Mouse (Mus musculus): ENCODE measurements around the gene Arfgef2. TPM values are rescaled to one million over a fixed set of nuclear protein-coding genes. Genes with fewer than 3 reads are reported as not detected.

Gene Arfgef2
- total and polyA plus RNA-seq, 3 experiments: 9.2 to 18.7 (median 11.2) TPM

DNA sequence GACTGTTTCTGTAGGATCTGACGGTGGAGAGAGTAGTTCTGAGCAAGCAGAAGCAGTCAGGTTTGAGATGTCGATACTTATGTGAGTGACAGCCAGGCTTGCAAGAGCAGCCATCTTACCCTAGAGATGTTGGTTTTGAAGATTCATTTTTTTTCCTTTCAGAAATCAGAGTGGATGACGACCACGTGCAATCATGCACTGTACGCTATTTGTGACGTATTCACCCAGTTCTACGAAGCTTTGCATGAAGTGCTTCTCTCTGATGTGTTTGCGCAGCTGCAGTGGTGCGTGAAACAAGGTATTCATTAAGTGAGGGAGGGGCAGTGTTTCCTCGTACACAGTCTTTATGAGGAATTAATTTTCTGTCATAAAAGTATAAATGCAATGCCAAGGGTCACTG is 70.9 kb downstream of the Arfgef2 start:
- H3K9me3 ChIP-seq (replicated peaks; ENCODE audit: low read length): no peaks in the 10 kb centered on the region
- H3K4me3 ChIP-seq (replicated peaks in 1 of 3; ENCODE audit: low read depth in 2 of 3, low read length in 2 of 3, poor library complexity in 1 of 3): no peak overlapping the region
- no peaks in the 10 kb centered on the region for H3K79me2 ChIP-seq (replicated peaks; ENCODE audit: control insufficient read depth, extremely low read depth, insufficient read depth, poor library complexity, severe bottlenecking)
- DNase-seq (ENCODE audit: extremely low read depth): peak; percentile 14
- H3K36me3 ChIP-seq (replicated peaks in 1 of 2; ENCODE audit: control insufficient read depth in 1 of 2, insufficient read depth in 1 of 2, low read length in 1 of 2): peaks cover 34 to 62% of the 10 kb centered on the region in 2 experiments
- no peak for TF ChIP-seq PAX5 (IDR thresholded peaks at IDR 0.05; ENCODE audit: low read length)
- no peak for TF ChIP-seq TCF12 (IDR thresholded peaks at IDR 0.05; ENCODE audit: low read depth, low read length)
- no peak for TF ChIP-seq E2F4 (IDR thresholded peaks at IDR 0.05; ENCODE audit: insufficient replicate concordance, low read depth, low read length)
- TF ChIP-seq ZNF384 (IDR thresholded peaks at IDR 0.05; ENCODE audit: low read depth, low read length): no peak
- TF ChIP-seq MYC (IDR thresholded peaks at IDR 0.05; ENCODE audit: low read depth, low read length): 0 out of 2 replicates have a peak, but pooled peaks have one; percentile 17
- no peak for TF ChIP-seq JUND (conservative IDR thresholded peaks at IDR 0.05; ENCODE audit: low read depth, low read length)
- no peak for TF ChIP-seq CHD1 (IDR thresholded peaks at IDR 0.05; ENCODE audit: low read depth, low read length)
- peaks cover 4 to 39% of the 10 kb centered on the region in 2 experiments for H3K4me1 ChIP-seq (ENCODE audit: control insufficient read depth in 1 of 2, insufficient read depth in 2 of 2)
- H3K27ac ChIP-seq (ENCODE audit: insufficient read depth, low read depth): no peak overlapping the region
- no peak overlapping the region for H3K4me2 ChIP-seq (ENCODE audit: insufficient read depth, low read depth, poor library complexity, severe bottlenecking)
- no peak overlapping the region for H3K9ac ChIP-seq (ENCODE audit: insufficient read depth, low read depth)
- H3K27me3 ChIP-seq (replicated peaks): no peaks in the 10 kb centered on the region
- dilution Hi-C loops (cut with MboI; ENCODE audit: extremely low pct_ligation_motif_present, extremely low pct_unique_long_range_greater_than_20kb, low sequenced_read_pairs) (no loop called here), in situ Hi-C loops (cut with MboI; ENCODE audit: low pct_ligation_motif_present, low pct_unique_long_range_greater_than_20kb, low sequenced_read_pairs) (no loop called here)

DNA sequence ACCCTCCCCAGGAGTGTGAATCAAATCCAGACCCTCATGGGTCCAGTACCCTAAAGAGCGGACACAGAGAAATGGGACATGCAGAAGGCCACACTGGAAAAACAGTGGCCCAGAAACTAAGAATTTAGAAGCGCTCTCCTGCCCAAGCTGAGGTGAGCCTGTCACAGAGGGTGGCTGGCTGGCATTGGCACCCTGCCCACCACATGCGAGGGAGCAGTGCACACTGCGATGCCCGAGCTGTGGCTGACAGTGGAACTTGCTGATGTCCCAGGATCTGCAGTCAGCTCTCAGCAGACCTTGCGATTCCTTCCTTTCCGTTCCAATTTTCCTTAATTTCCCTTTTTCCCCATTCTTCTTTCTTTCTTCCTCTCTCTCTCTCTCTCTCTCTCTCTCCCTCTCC is 79.7 kb downstream of the Arfgef2 start:
- H3K27ac ChIP-seq (ENCODE audit: insufficient read depth, low read depth): no peak overlapping the region
- no peak overlapping the region for H3K4me3 ChIP-seq (replicated peaks in 1 of 3; ENCODE audit: low read depth in 2 of 3, low read length in 2 of 3, poor library complexity in 1 of 3)
- H3K9ac ChIP-seq (ENCODE audit: insufficient read depth, low read depth): no peak overlapping the region
- H3K4me2 ChIP-seq (ENCODE audit: insufficient read depth, low read depth, poor library complexity, severe bottlenecking): no peak overlapping the region
- no peaks in the 10 kb centered on the region for H3K79me2 ChIP-seq (replicated peaks; ENCODE audit: control insufficient read depth, extremely low read depth, insufficient read depth, poor library complexity, severe bottlenecking)
- dilution Hi-C loops (cut with MboI; ENCODE audit: extremely low pct_ligation_motif_present, extremely low pct_unique_long_range_greater_than_20kb, low sequenced_read_pairs): no loop called here
- in situ Hi-C loops (cut with MboI; ENCODE audit: low pct_ligation_motif_present, low pct_unique_long_range_greater_than_20kb, low sequenced_read_pairs): no loop called here
- no peak for TF ChIP-seq POLR2AphosphoS2 (IDR thresholded peaks at IDR 0.05; ENCODE audit: low read depth, low read length)
- H3K4me1 ChIP-seq (ENCODE audit: control insufficient read depth in 1 of 2, insufficient read depth in 2 of 2): peaks cover 0 to 3% of the 10 kb centered on the region in 2 experiments; a peak in 2 of 4 replicates
- no peaks in the 10 kb centered on the region for H3K27me3 ChIP-seq (replicated peaks)
- no peaks in the 10 kb centered on the region for H3K9me3 ChIP-seq (replicated peaks; ENCODE audit: low read length)
- peaks cover 24 to 67% of the 10 kb centered on the region in 2 experiments for H3K36me3 ChIP-seq (replicated peaks in 1 of 2; ENCODE audit: control insufficient read depth in 1 of 2, insufficient read depth in 1 of 2, low read length in 1 of 2)
- DNase-seq (ENCODE audit: extremely low read depth): no peak

DNA sequence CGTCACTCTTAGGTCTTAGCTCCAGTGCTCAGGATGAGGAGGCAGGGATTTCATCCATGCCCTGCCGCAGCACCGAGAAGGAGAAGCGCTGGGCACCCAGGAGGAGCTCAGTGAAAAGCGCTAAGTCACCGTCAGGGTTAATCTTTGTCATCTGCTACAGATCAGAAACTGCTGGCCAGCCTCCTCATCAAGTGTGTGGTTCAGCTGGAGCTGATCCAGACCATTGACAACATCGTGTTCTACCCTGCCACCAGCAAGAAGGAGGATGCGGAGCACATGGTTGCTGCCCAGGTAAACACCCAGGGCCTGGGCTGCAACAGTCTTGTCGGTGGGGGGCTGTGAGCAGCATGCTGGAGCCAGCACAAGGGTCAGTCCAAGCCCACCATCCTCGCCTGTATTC is 80.2 kb downstream of the Arfgef2 start:
- no peak overlapping the region for H3K27ac ChIP-seq (ENCODE audit: insufficient read depth, low read depth)
- in situ Hi-C loops (cut with MboI; ENCODE audit: low pct_ligation_motif_present, low pct_unique_long_range_greater_than_20kb, low sequenced_read_pairs): no loop called here
- dilution Hi-C loops (cut with MboI; ENCODE audit: extremely low pct_ligation_motif_present, extremely low pct_unique_long_range_greater_than_20kb, low sequenced_read_pairs): no loop called here

More for the DNA sequence above, 80.2 kb downstream of the Arfgef2 start:
- TF ChIP-seq MAFK (IDR thresholded peaks at IDR 0.05; ENCODE audit: insufficient replicate concordance, low read length) (no peak), ZNF384 (IDR thresholded peaks at IDR 0.05; ENCODE audit: low read depth, low read length) (no peak), CTCF (conservative IDR thresholded peaks at IDR 0.05 in 1 of 2, IDR thresholded peaks at IDR 0.05 in 1 of 2; ENCODE audit: low read depth in 2 of 2, low read length in 2 of 2) (no peak), RCOR1 (conservative IDR thresholded peaks at IDR 0.05; ENCODE audit: low read depth, low read length) (no peak), RAD21 (IDR thresholded peaks at IDR 0.05; ENCODE audit: low read depth, low read length) (no peak), IRF4 (IDR thresholded peaks at IDR 0.05; ENCODE audit: low read depth, low read length) (no peak), PAX5 (IDR thresholded peaks at IDR 0.05; ENCODE audit: low read length) (no peak), EP300 (IDR thresholded peaks at IDR 0.05; ENCODE audit: low read length) (no peak), JUND (conservative IDR thresholded peaks at IDR 0.05; ENCODE audit: low read depth, low read length) (no peak), MAZ (IDR thresholded peaks at IDR 0.05; ENCODE audit: low read depth, low read length) (no peak), POLR2A (IDR thresholded peaks at IDR 0.05; ENCODE audit: low read depth, low read length) (no peak), UBTF (IDR thresholded peaks at IDR 0.05; ENCODE audit: low read depth, low read length) (no peak), HCFC1 (IDR thresholded peaks at IDR 0.05; ENCODE audit: low read depth, low read length) (no peak), USF1 (IDR thresholded peaks at IDR 0.05; ENCODE audit: low read depth, low read length) (no peak), TCF12 (IDR thresholded peaks at IDR 0.05; ENCODE audit: low read depth, low read length) (no peak), NELFE (IDR thresholded peaks at IDR 0.05; ENCODE audit: low read depth, low read length) (no peak), KAT2A (IDR thresholded peaks at IDR 0.05; ENCODE audit: insufficient replicate concordance, low read length) (no peak), NRF1 (IDR thresholded peaks at IDR 0.05; ENCODE audit: low read depth, low read length) (no peak), MYC (IDR thresholded peaks at IDR 0.05; ENCODE audit: low read depth, low read length) (no peak), MXI1 (IDR thresholded peaks at IDR 0.05; ENCODE audit: low read depth, low read length) (no peak)
- Histone ChIP-seq H3K79me2 (replicated peaks; ENCODE audit: control insufficient read depth, extremely low read depth, insufficient read depth, poor library complexity, severe bottlenecking) (no peaks in the 10 kb centered on the region), H3K4me3 (replicated peaks in 1 of 3; ENCODE audit: low read depth in 2 of 3, low read length in 2 of 3, poor library complexity in 1 of 3) (no peak overlapping the region), H3K4me2 (ENCODE audit: insufficient read depth, low read depth, poor library complexity, severe bottlenecking) (no peak overlapping the region), H3K9me3 (replicated peaks; ENCODE audit: low read length) (no peaks in the 10 kb centered on the region), H3K27me3 (replicated peaks) (no peaks in the 10 kb centered on the region), H3K36me3 (replicated peaks in 1 of 2; ENCODE audit: control insufficient read depth in 1 of 2, insufficient read depth in 1 of 2, low read length in 1 of 2) (peaks cover 29 to 72% of the 10 kb centered on the region in 2 experiments), H3K4me1 (ENCODE audit: control insufficient read depth in 1 of 2, insufficient read depth in 2 of 2) (peaks cover 0 to 3% of the 10 kb centered on the region in 2 experiments; a peak in 2 of 4 replicates), H3K9ac (ENCODE audit: insufficient read depth, low read depth) (no peak overlapping the region)
- DNase-seq (ENCODE audit: extremely low read depth): no peak
